Mouse (Mus musculus): ENCODE data around the gene Ang. TPM values are rescaled to one million over a fixed set of nuclear protein-coding genes. Genes with fewer than 3 reads are reported as not detected.
A peak's percentile ranks its signal among the peaks of the same experiment; 100 is the strongest.

Gene Ang
- 3.7 and 4.6 TPM in 2 replicates for polyA plus RNA-seq (2015; fragmentation: Nextera tagmentation; extraction: Ambion mirVana)

GRCm38 (mm10) chr14:51090921-51091900, at the start of gene Ang, which contains the start of gene Rnase4:
TSS of gene Ang (plus strand) at chr14:51091150.
TSS of gene Rnase4 (plus strand) at chr14:51091077.
- ATAC-seq (ENCODE audit: low read depth) (no peak), DNase-seq (no peak)
- no peaks in the 10 kb centered on the region for H3K36me3 ChIP-seq
- H3K4me1 ChIP-seq (replicated peaks), result peaks cover 73% of the 10 kb centered on the region
- H3K4me3 ChIP-seq (replicated peaks), result peak within 1 kb of the TSS; percentile 75
- peak within 1 kb of the TSS; percentile 71 for H3K9ac ChIP-seq
- H3K9me3 ChIP-seq (replicated peaks), result no peaks in the 10 kb centered on the region
- 7% methylated on average over 33 of the region's 33 CpGs for WGBS (ENCODE audit: insufficient replicate concordance)
- no peaks in the 10 kb centered on the region for H3K27me3 ChIP-seq
- peak within 1 kb of the TSS; percentile 86 for H3K4me2 ChIP-seq
- H3K27ac ChIP-seq, result peak within 1 kb of the TSS; percentile 84

- 74% methylated on average over 6 of the region's 6 CpGs for WGBS (ENCODE audit: insufficient replicate concordance)
- ATAC-seq (ENCODE audit: low read depth), result no peak
- Histone ChIP-seq H3K27me3 (no peaks in the 10 kb centered on the region), H3K4me3 (replicated peaks) (no peak within 1 kb of the TSS), H3K9me3 (replicated peaks) (no peaks in the 10 kb centered on the region), H3K4me1 (replicated peaks) (no peaks in the 10 kb centered on the region), H3K9ac (no peak within 1 kb of the TSS), H3K36me3 (no peaks in the 10 kb centered on the region), H3K4me2 (no peak within 1 kb of the TSS), H3K27ac (no peak within 1 kb of the TSS)
- DNase-seq, result no peak
Observed at GRCm38 (mm10) chr14:51041769-51042168, 49.2 kb upstream of the Ang start, which contains the start of gene Rnase9. TSS of gene Rnase9 (minus strand) at chr14:51041869.

GRCm38 (mm10) chr14:51047846-51048245, 43.1 kb upstream of the Ang start:
- 13% methylated on average over 5 of the region's 5 CpGs for WGBS (ENCODE audit: insufficient replicate concordance)
- ATAC-seq (ENCODE audit: low read depth), result no peak
- 0 out of 2 replicates have a peak, but pooled peaks cover 3% of the 10 kb centered on the region for H3K4me1 ChIP-seq (replicated peaks)
- H3K4me3 ChIP-seq (replicated peaks), result no peak overlapping the region
- no peak overlapping the region for H3K27ac ChIP-seq
- no peak for DNase-seq
- H3K4me2 ChIP-seq, result no peak overlapping the region
- H3K9me3 ChIP-seq (replicated peaks), result no peaks in the 10 kb centered on the region
- no peaks in the 10 kb centered on the region for H3K36me3 ChIP-seq
- H3K27me3 ChIP-seq, result no peaks in the 10 kb centered on the region
- H3K9ac ChIP-seq, result no peak overlapping the region

- Histone ChIP-seq H3K4me3 (replicated peaks) (no peak within 1 kb of the TSS), H3K9me3 (replicated peaks) (no peaks in the 10 kb centered on the region), H3K27ac (no peak within 1 kb of the TSS), H3K4me2 (no peak within 1 kb of the TSS), H3K4me1 (replicated peaks) (peaks cover 13% of the 10 kb centered on the region; the same call in 1 of the 2 replicates), H3K9ac (no peak within 1 kb of the TSS), H3K27me3 (no peaks in the 10 kb centered on the region), H3K36me3 (no peaks in the 10 kb centered on the region)
- WGBS (ENCODE audit: insufficient replicate concordance), result 58% methylated on average over 2 of the region's 2 CpGs
- DNase-seq, result no peak
- ATAC-seq (ENCODE audit: low read depth), result no peak
Observed at GRCm38 (mm10) chr14:51050063-51050462, 40.9 kb upstream of the Ang start, which contains the start of gene Rnase11. TSS of gene Rnase11 (minus strand) at chr14:51050163.

GRCm38 (mm10) chr14:51051941-51052340, 39.0 kb upstream of the Ang start:
- no peak overlapping the region for H3K9ac ChIP-seq
- H3K9me3 ChIP-seq (replicated peaks), result no peaks in the 10 kb centered on the region
- ATAC-seq (ENCODE audit: low read depth) (no peak), DNase-seq (no peak)
- H3K27ac ChIP-seq, result no peak overlapping the region
- no peak overlapping the region for H3K4me2 ChIP-seq
- no peaks in the 10 kb centered on the region for H3K27me3 ChIP-seq
- 58% methylated on average over 5 of the region's 5 CpGs for WGBS (ENCODE audit: insufficient replicate concordance)
- no peaks in the 10 kb centered on the region for H3K36me3 ChIP-seq
- H3K4me1 ChIP-seq (replicated peaks), result peaks cover 14% of the 10 kb centered on the region; the same call in 1 of the 2 replicates
- H3K4me3 ChIP-seq (replicated peaks), result no peak overlapping the region

GRCm38 (mm10) chr14:51053176-51053575, 37.8 kb upstream of the Ang start:
- Histone ChIP-seq H3K4me2 (no peak overlapping the region), H3K4me3 (replicated peaks) (no peak overlapping the region), H3K27ac (no peak overlapping the region), H3K9ac (no peak overlapping the region), H3K36me3 (no peaks in the 10 kb centered on the region), H3K27me3 (no peaks in the 10 kb centered on the region), H3K9me3 (replicated peaks) (no peaks in the 10 kb centered on the region), H3K4me1 (replicated peaks) (peaks cover 19% of the 10 kb centered on the region)
- DNase-seq, result no peak
- no peak for ATAC-seq (ENCODE audit: low read depth)
- 67% methylated on average over 5 of the region's 5 CpGs for WGBS (ENCODE audit: insufficient replicate concordance)

GRCm38 (mm10) chr14:51054243-51055237, 36.4 kb upstream of the Ang start:
- ATAC-seq (ENCODE audit: low read depth) (no peak), DNase-seq (no peak)
- Histone ChIP-seq H3K4me2 (no peak overlapping the region), H3K36me3 (no peaks in the 10 kb centered on the region), H3K27me3 (no peaks in the 10 kb centered on the region), H3K27ac (no peak overlapping the region), H3K4me3 (replicated peaks) (no peak overlapping the region), H3K9ac (no peak overlapping the region), H3K9me3 (replicated peaks) (no peaks in the 10 kb centered on the region), H3K4me1 (replicated peaks) (peaks cover 19% of the 10 kb centered on the region)
- WGBS (ENCODE audit: insufficient replicate concordance), result 45% methylated on average over 13 of the region's 13 CpGs

- no peak within 1 kb of the TSS for H3K4me3 ChIP-seq (replicated peaks)
- no peaks in the 10 kb centered on the region for H3K36me3 ChIP-seq
- ATAC-seq (ENCODE audit: low read depth) (peak; percentile 68), DNase-seq (no peak)
- H3K27ac ChIP-seq, result no peak within 1 kb of the TSS
- H3K4me2 ChIP-seq, result peak within 1 kb of the TSS; percentile 36
- no peaks in the 10 kb centered on the region for H3K9me3 ChIP-seq (replicated peaks)
- H3K9ac ChIP-seq, result no peak within 1 kb of the TSS; the same call in 1 of the 2 replicates
- no peaks in the 10 kb centered on the region for H3K27me3 ChIP-seq
- WGBS (ENCODE audit: insufficient replicate concordance), result 7% methylated on average over 9 of the region's 9 CpGs
- peaks cover 24% of the 10 kb centered on the region for H3K4me1 ChIP-seq (replicated peaks)
Observed at GRCm38 (mm10) chr14:51057401-51057831, 33.5 kb upstream of the Ang start, which contains the start of gene Rnase12. TSS of gene Rnase12 (minus strand) at chr14:51057661.

GRCm38 (mm10) chr14:51060761-51061160, 30.2 kb upstream of the Ang start:
- 72% methylated on average over 5 of the region's 5 CpGs for WGBS (ENCODE audit: insufficient replicate concordance)

GRCm38 (mm10) chr14:51068956-51069355, 22.0 kb upstream of the Ang start:
- peaks cover 11% of the 10 kb centered on the region for H3K4me1 ChIP-seq (replicated peaks)
- no peak overlapping the region for H3K9ac ChIP-seq
- no peak for DNase-seq
- no peaks in the 10 kb centered on the region for H3K9me3 ChIP-seq (replicated peaks)
- H3K36me3 ChIP-seq, result no peaks in the 10 kb centered on the region
- WGBS (ENCODE audit: insufficient replicate concordance), result 79% methylated on average over 5 of the region's 5 CpGs
- ATAC-seq (ENCODE audit: low read depth), result no peak
- H3K4me3 ChIP-seq (replicated peaks), result no peak overlapping the region
- 0 out of 2 replicates have a peak, but pooled peaks cover 14% of the 10 kb centered on the region for H3K27me3 ChIP-seq
- H3K4me2 ChIP-seq, result no peak overlapping the region
- H3K27ac ChIP-seq, result no peak overlapping the region

More at GRCm38 (mm10) chr14:51060761-51061160, 30.2 kb upstream of the Ang start:
- Histone ChIP-seq H3K9me3 (replicated peaks) (no peaks in the 10 kb centered on the region), H3K4me3 (replicated peaks) (no peak overlapping the region), H3K27me3 (no peaks in the 10 kb centered on the region), H3K9ac (no peak overlapping the region), H3K4me2 (no peak overlapping the region), H3K4me1 (replicated peaks) (peaks cover 22% of the 10 kb centered on the region), H3K36me3 (no peaks in the 10 kb centered on the region), H3K27ac (no peak overlapping the region)
- ATAC-seq (ENCODE audit: low read depth), result no peak
- no peak for DNase-seq
